Mouse (Mus musculus) granulocyte monocyte progenitor cell, adult 5-6 weeks (primary cell): ENCODE measurements around the gene Lbh. TPM values are rescaled to one million over a fixed set of nuclear protein-coding genes. Genes with fewer than 3 reads are reported as not detected.
A peak's percentile ranks its signal among the peaks of the same experiment; 100 is the strongest.

Experiments used
- ATAC-seq: replicated peaks from 2 replicates; pipeline ENCODE4 v1.8.0; 2016; ENCODE audit warnings: mild to moderate bottlenecking, moderate TSS enrichment, inconsistent platforms; ENCODE audit not compliant: poor library complexity, severe bottlenecking
- total RNA-seq, 2 experiments: library from RNA; stranded (forward) in 1 of 2; stranded (reverse) in 1 of 2; fragments of 200-712, 200-1000 nt in 1 of 2; fragments of >200 nt in 1 of 2; fragmentation: Nextera tagmentation in 1 of 2; gene quantifications; 2 replicates each; pipeline ENCODE4 v1.2.3; 2014 to 2017

The Lbh gene
- total RNA-seq, 2 experiments from 2014 or later, result 21.8 to 23.5 TPM

DNA sequence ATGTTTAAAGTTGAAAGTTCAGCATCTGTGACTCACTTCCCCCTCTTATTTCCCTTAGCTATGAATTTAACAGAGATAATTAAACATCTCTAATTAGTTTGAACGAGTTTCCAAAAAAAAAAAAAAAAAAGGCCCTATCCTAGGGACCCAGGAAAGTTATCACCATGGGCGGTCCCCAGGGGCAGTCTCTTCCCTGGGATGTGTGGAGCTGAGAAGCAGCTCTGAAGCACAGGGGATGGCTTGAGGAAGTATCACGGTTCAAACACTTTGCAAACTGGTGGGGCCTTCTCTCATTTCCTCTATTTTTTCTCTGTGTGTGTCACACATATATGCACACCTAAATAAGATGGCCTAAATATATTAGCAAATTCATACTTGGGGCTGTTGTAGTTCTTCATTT is 48.8 kb downstream of the Lbh start:
- peak; percentile 82 for ATAC-seq

- ATAC-seq, result no peak
Measured at GRCm38 (mm10) chr17:72967371-72968175, 49.5 kb downstream of the Lbh start.

GRCm38 (mm10) chr17:72968666-72969065 is 50.6 kb downstream of the Lbh start:
- no peak for ATAC-seq

- ATAC-seq, result no peak
Measured at GRCm38 (mm10) chr17:72970631-72971161, 52.6 kb downstream of the Lbh start.

- ATAC-seq, result no peak
Measured at GRCm38 (mm10) chr17:72973041-72973440, 54.9 kb downstream of the Lbh start.

GRCm38 (mm10) chr17:72976258-72977231 is 58.4 kb downstream of the Lbh start:
- no peak for ATAC-seq

DNA sequence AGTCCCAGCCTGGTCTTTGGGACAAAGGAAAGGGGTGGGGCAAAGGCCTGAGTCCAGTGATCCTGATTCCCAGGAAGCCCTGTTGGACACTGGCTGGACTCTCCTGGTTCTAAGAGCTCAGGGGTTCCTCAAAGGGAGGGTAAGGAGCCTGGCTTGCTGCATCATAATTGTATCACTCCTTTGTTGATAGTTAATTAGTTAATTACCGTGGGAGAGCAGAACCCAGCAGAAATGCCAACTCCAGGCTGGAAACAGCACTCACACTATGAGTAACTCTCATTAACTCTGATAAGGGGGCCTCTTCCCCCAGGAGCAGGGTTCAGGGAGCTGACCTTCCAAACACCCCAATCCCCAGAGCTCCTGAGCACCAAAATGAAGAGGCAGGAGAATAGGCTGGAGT is 59.5 kb downstream of the Lbh start:
- no peak for ATAC-seq

GRCm38 (mm10) chr17:72982156-72982555 is 64.1 kb downstream of the Lbh start:
- ATAC-seq, result no peak

DNA sequence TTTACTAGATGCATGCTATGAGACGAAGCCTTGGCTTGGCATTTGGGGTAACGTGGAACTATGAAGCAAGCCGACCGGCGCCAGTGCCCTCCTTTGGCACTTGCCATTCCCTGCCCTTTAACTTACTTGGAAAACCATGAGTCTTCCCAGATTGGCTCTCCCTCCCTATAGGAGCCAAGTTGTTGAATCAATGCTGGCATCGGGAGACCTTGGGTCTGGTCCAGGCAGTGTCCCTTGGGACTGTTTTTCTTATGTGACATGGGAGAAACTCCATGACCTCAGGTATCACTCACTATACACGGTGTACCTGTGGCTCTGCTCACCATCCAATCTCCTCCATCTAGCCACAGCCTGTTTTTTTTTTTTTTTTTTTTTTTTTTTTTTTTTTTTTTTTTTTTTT is 65.4 kb downstream of the Lbh start:
- no peak for ATAC-seq

- ATAC-seq, result no peak
Measured at GRCm38 (mm10) chr17:72989025-72989424, 70.9 kb downstream of the Lbh start.

Other genes starting within 250 kb of the Lbh start
- gene Ypel5, start 81.9 kb upstream of the Lbh start, total RNA-seq (2014; fragmentation: Nextera tagmentation), result 18.9 and 26.1 TPM in 2 replicates
- 40.7 and 44.8 TPM in 2 replicates for gene Ypel5, start 81.9 kb upstream of the Lbh start, total RNA-seq (2017)
- gene Lclat1, start 189.7 kb downstream of the Lbh start, total RNA-seq (2014; fragmentation: Nextera tagmentation), result 14.3 and 27.5 TPM in 2 replicates
- 11.0 and 12.8 TPM in 2 replicates for gene Lclat1, start 189.7 kb downstream of the Lbh start, total RNA-seq (2017)